Mouse (Mus musculus): Measurements from ENCODE around the gene Ube2f.

- TF ChIP-seq CTCF (IDR thresholded peaks at IDR 0.05; ENCODE audit: borderline replicate concordance, insufficient read depth, low read length) (no peak), POLR2A (IDR thresholded peaks at IDR 0.05; ENCODE audit: low read depth, low read length) (no peak)
Observed at GRCm38 (mm10) chr1:91301206-91301920, 51.3 kb downstream of the Ube2f start.
